Mouse (Mus musculus): ENCODE measurements around the gene Mon1b. TPM values are rescaled to one million over a fixed set of nuclear protein-coding genes. Genes with fewer than 3 reads are reported as not detected.

Gene Mon1b
- 14.9 and 16.4 TPM in 2 replicates for total RNA-seq (2015)
- total RNA-seq (2017), result 19.9 and 22.4 TPM in 2 replicates

DNA sequence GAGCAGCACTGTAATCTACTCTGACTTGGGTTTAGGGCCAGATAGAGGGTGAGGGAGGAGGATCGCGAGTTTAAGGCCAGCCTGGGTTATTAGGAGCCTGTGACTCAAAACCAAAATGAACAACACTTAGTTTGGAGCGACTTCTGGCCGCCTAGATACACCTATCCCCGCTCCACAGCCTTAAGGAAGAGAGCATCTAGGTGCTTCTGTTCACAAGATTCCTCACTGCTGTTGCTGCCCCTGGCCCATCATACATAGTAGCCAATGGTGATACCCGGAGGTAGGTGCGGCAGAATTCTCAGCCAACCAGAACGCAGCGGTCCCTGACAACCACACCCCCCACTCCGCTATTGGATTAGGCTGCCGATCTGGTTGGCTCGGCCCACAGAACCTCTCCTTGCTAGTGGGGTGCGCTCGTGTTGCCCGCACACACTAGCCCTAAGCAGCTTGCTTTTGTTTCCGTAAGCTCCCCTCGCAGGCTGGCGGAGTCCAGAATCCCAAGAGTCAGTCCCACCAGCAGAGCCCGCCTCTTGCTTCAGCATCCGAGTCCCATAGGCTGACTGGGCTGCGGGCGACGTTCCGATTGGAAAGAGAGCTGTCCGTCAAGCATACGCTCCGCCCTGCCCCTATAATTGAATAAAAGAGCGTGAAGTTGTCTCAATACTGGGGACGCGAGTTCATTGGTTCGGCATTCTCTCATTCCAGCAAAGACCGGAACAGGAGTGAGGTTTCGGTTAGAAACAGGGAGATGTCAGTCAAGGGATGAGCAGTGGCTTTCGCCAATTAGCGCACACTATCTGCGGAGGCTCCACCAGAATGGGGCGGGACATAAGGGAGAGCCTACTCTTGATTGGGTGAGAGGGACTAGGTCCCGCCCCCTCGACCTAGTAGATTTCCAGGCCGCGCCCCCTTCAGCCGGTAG is at the start of gene Mon1b:
Gene Mon1b (plus strand): TSS at position 918 of the 922 bp plus-strand sequence.
- ATAC-seq (ENCODE audit: poor library complexity, severe bottlenecking), result peak; percentile 73

DNA sequence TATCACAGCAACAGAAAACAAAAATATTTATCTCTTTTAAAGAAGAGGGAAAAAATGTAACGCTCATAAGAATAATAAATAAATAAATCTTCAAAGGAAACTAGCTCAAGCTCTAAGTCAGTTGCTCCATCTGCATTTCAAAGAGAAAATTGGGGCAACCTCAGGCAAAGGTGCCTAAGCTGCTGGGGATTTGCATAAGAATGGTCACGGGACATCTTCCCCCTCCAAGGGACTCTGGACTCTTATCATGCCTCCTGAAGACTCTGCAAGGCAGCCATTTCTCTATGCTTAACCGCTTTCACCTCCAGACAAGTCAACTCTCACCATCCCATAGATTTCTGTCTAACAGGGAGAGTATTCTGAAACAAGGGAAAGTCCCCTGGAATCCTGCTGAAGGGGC is 37.0 kb upstream of the Mon1b start:
- ATAC-seq (ENCODE audit: poor library complexity, severe bottlenecking), result no peak

DNA sequence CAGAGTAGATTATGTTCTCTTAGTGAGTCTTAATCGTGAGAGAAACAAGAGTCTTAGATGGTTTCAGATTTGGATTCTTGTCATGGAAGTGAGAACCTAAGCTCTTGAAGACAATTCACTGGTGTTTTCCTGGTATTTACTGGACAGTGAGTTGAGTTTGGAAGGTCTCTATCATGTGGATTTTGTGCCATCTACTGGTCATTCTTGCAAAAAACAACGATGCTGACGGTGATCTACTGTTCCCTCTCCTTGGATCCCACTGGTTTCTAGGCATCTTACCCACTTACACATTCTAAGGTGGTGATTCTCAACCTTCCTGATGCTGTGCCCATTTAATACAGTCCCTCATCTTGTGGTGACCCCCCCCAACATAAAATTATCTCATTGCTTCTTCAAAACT is 2.8 kb upstream of the Mon1b start:
- ATAC-seq (ENCODE audit: poor library complexity, severe bottlenecking), result no peak

DNA sequence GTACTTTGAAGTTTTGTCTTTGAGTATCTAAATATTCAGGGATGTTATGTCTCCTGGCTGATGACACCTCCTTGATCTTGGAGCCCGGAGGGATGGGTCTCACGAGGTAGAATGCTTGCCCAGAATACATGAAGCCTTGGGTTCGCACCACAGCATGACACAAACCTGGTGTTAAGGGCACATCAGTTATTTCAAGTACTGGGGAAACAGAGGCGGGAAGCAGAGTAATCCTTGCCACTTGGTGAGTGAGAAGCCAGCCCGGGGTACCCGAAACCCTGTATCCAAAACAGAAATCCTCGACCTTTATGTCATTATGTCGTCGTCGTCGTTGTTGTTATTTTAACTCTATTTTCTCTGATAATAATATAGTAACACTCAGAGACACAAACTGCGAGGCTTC is 1.2 kb upstream of the Mon1b start:
- no peak for ATAC-seq (ENCODE audit: poor library complexity, severe bottlenecking)

DNA sequence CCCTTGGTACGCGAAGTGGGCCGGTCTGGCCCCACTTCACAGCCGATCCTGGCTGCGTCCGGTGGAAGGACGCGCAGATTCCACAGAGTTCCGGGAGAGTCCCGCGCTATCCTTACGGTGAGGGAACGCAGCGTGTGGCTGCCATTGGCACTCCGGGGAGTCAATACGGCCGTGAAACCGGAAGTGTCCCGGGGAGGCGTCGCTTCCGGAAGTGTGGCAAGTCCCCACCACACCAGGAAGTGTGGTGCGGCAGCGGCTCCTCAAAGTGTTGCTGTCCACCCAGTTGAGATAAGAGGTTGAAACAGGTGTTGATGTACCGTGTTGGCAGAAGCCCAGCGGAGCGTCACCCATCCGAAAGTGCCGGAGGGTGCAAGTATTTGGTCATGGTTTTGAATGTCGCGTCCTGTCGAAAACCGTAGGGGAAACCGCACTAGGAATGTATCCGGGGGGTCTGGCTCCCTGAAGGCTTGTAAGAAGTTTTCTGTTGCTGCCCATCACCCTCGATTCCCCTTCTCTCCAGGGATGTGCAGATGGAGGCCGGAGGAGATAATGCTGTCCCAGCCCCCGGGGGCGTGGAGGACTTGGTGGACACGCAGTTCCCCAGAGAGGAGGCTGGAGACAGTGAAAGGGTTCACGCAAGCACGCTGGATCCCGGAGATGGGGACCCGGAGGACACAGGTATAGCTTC is 349 bp downstream of the Mon1b start:
- peak; percentile 65 for ATAC-seq (ENCODE audit: poor library complexity, severe bottlenecking)

DNA sequence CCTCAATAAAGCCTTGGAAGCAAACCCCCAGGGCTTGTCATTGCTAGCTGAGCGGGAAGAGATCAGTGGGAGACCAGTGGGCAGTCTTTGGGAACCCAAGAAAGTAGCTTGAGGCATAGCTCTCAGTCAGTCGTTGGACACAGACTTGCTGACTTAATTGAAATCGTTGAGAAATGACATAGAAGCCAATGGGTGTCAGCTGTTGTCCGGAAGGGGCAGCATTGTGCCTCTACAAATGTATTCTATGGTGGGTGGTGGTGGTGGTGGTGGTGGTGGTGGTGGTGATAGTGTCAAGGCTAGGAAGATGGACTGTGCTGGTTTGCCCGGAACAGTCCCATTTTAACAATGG is 867 bp downstream of the Mon1b start:
- ATAC-seq (ENCODE audit: poor library complexity, severe bottlenecking), result peak; percentile 5; the same call in 1 of the 2 replicates

DNA sequence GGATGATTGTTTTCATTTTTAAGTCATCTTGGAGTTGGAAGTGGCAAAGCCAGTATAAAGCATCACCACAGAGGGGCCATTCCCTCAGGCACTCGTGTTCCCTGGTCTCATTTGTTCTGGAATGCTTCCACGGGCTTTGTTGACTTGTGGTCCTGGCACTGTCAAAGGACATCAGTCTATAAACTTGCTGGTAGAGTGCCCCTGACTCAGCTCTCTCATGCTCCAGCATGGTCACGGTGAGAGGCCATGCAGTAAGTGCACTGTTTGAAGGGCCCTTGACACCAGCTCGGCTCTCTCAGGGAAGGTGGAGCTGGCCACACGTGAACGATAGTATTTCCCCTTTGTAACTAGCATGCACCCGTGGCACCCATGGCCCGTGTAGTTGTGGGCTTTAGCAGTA is 5.0 kb downstream of the Mon1b start:
- no peak for ATAC-seq (ENCODE audit: poor library complexity, severe bottlenecking)

DNA sequence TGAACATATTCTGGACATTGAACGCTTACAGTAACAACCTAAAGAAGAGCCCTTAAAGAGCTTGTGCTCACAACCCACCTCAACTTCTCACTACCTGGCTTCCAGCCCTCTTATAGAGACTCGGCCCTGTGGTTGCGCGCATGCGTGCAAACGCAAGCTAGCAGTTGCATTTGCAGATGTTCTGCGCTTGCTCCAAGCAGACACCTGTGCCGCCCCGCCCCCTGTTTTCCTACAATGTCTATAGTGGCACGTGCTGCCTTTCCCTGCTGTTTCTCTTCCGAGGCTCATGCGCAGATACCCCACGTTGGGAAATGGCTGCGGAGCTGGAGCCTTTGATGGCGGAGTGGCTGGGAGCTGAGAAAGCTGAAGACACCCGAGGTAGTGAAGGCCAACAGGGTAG is 7.5 kb downstream of the Mon1b start, which contains the start of gene Syce1l:
Gene Syce1l (plus strand): TSS at position 288 of the 400 bp plus-strand sequence.
- ATAC-seq (ENCODE audit: poor library complexity, severe bottlenecking), result no peak

DNA sequence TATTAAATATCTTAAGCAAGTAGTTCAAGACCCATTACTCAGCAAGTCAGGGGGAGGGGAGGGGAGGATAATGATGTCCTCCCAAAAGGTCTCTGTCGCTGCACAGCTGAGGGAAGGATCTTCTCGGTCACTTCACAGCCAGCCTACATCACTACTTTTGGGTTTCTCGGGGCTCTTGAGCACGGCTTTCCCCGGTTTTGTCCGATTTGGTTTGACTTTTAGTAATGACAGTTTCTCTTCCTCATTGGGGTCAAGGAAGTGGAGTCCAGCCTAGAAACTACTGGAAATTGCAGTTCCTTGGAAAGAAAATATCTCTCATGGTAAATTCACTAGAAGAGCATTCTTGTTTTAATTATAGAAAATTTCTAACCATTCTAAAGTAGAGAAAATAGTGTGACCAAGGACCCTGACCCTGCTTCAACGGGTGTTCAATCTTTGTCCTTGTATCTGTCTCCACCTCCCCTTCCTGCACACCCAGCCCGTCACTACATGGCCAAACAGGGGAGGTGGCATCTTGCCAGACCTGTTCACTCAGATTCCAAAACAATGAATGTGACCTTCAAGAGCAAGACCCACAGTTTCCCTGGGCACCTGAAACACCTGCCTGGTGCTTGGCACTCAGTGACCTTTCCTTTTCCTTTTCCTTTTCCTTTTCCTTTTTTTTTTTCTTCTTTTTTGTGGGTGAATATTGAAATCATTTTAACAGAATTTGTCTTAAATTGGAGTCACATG is 8.3 kb downstream of the Mon1b start:
- peak; percentile 48; the same call in 1 of the 2 replicates for ATAC-seq (ENCODE audit: poor library complexity, severe bottlenecking)

DNA sequence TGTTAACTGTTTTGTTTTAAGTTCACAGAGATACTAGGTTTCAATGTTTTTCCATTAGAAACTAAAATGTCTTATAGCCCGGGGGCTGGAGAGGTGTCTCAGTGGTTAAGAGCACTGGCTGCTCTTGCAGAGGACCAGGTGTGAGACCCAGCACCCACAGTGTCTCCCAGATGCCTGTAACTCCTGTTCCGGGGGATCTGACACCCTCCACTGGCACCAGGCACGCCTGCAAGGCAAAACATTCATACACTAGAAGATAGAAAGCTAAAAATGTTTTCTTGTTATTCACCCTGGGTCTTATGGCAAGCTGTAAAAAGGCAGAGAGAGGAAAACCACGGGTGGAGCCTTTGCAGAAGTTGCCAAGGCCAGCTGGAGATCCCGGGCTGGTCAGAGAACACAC is 9.8 kb downstream of the Mon1b start:
- no peak for ATAC-seq (ENCODE audit: poor library complexity, severe bottlenecking)

DNA sequence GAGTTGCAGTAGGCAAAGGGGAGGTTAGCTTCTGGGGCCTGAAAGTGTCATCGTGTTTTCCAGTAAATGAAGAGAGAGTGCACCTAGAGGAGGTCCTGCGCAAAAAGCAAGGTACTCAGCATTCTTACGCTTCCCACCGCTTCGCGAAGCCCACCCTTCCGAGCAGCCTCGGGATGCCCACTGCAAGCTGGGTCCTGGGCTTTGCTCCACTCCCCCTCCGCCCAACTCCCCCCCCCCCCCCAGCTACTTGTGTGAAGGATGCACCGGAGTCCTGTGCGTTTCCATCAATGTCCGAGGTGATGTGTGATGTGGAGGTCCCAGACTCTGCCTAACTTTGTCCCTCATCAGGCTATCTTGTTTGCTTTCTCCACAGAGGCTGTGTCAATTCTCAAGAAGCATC is 17.1 kb downstream of the Mon1b start:
- ATAC-seq (ENCODE audit: poor library complexity, severe bottlenecking), result no peak

DNA sequence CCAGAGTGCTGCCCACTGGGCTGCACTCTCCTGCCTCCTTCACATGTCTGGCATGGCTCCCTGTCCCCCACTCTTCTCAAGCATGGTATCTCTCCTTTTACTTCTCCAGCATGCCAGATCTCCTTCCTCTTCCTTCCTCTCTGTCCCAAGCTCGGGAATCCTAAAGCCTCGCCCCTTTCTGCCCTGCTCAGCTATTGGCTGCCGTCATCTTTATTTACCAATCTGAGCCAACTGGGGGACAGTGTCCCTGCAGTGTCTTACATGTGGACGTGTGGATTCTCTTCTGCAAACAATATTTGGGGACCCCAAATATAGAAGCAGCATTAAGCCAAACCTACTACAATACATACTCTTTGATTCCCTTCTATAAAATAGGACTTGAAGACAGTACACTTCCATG is 17.8 kb downstream of the Mon1b start:
- ATAC-seq (ENCODE audit: poor library complexity, severe bottlenecking), result no peak

DNA sequence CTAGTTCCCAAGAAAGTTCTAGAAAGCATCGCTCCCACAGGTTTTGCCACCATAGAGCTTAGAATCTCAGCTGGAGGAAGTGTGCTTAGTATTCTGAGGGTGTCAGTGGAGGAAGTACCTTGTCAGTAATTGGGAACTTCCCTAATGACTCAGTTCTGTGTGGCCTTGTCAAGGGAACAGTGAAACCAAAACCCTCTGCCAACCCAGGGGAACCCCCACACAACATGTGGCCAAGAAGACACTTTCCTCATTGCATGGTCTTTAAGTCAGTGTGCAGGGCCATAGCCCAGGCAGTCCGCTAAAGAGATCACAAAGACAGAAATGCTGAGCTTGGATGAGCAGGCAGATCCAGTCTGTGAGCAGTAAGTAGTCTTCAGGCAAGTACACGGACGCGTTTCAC is 20.8 kb downstream of the Mon1b start:
- peak; percentile 97 for ATAC-seq (ENCODE audit: poor library complexity, severe bottlenecking)

DNA sequence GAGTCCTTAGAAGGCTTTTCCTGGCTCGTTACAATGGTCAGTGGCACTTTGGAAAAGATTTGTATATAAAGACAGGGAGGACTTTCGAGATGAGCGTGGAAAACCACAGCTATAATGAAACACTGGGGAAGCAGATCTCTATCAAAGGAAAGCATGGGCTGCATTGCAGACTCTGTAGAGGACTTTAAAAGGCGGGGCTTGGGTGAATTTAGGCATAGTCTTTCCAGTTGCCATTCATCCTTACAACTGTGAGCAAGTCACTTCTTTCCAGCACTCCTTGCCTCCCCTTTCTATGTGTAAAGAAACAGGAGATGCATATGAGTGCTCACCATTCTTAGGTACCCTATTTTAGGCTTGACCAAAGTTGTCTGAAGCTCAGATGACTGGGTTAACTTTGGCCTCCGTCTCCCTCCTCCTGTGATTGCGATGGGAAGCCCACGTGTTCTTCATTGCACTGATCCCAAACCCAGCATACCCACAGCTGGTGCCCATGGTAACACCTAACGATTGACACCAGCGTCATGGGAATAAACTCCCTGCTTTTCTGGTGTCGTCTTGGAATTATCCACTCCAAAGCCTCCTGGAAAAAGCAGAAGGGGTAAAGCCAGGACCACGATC is 21.4 kb downstream of the Mon1b start:
- ATAC-seq (ENCODE audit: poor library complexity, severe bottlenecking), result no peak

DNA sequence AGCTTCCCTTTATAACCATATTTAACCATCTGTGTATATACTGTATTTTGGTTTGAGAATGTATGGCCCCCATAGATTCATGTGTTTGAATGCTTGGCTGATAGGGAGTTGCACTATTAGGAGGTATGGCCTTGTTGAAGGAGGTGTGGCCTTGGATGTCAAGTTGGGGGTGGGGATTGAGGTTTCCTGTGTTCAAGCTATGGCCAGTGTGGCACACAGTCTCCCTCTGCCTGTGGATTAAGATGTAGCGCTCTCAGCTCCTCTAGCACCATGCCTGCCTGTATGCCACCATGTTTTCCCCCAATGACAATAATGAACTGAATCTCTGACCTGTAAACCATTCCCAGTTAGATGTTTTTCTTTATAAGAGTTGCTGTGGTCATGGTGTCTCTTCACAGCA is 24.7 kb downstream of the Mon1b start:
- ATAC-seq (ENCODE audit: poor library complexity, severe bottlenecking), result 0 out of 2 replicates have a peak, but pooled peaks have one; percentile 23

DNA sequence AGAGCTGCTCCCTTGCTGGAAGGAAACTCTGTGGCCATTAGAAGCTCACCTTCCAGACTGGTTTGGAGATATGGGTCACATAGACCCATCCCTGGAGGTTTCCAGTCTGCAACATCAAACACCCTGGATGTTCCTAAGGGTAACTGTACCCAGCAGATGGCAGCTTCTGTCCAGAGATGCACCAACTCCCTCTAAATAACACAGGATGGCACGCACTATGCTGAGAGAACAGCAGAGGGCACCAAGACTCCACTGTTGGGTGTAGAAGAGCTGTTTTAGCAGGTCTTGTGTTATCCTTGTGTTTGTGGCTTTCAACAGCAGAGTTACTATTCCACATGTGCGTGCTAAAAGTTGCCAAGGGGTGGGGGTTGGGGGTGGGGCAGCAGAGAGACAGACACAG is 29.2 kb downstream of the Mon1b start:
- peak; percentile 88 for ATAC-seq (ENCODE audit: poor library complexity, severe bottlenecking)

DNA sequence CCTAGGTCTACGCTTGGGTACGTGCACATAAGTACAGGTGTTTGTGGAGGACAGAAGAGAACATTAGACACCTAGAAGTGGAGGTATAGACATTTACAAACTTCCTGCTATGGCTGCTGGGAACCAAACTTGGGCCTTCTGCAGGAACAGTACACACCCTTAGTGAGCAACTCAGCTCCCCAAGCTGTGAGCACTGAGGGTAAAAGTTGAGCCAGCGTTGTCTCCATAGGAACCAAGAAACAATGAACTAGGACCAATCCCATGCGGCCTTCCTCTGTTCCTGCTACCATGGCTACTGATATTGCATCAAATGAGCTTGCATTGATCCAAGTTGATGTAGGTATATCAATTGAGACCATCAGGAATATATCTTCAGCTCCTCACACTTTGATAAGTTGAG is 29.6 kb downstream of the Mon1b start:
- no peak for ATAC-seq (ENCODE audit: poor library complexity, severe bottlenecking)

DNA sequence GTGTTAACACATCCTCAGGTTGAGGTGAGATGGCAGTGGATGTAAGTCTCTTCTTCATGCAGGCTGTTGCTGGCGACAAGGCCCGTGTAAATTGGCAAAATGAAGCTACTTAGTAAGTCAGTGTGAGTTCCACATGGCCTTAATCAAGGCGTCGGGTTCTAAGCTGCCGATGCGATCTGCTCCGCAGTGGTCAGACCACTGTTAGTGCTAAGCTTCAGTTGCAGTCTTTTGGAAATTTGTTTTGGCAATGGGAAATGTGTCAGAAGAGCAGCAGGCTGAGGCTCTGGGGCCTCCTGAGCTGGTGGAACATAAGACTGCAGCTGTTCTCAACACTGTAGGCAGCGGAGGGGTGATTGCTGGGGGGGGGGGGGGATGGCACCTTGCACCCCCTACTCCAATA is 30.6 kb downstream of the Mon1b start:
- ATAC-seq (ENCODE audit: poor library complexity, severe bottlenecking), result no peak

DNA sequence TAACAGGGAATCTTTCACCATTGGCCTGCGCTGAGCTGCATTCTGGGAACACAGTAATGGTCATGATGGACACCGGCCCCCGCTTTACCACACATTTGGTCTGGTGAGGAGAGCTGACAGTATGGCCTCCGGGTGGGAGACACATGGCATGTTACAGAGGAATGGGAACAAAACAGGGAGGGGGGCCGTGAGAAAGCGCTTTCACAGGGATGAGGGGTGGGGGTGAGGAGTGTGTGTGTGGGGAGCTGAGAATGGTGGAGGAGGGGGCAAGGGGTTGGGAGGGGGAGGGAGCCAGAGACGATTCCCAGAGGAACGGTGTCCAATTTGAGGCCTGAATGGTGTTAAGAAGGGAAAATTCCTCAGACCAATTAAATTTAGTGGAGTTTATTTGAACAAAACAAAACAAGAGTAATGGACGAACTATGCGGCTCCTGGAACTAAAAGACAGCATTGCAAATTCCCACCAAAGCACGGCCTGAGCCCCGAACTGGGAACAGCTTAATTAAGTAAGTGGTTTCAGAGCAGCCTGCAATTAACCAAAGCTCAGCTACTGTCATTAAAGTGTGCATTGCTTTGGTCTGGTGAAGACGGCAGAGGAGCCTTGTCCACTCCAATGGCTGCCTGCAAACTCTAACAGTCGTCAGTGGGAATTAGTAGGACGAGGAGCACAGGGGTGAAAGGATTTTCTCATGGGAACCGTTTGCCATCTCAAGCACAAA is 31.5 kb downstream of the Mon1b start:
- no peak for ATAC-seq (ENCODE audit: poor library complexity, severe bottlenecking)

DNA sequence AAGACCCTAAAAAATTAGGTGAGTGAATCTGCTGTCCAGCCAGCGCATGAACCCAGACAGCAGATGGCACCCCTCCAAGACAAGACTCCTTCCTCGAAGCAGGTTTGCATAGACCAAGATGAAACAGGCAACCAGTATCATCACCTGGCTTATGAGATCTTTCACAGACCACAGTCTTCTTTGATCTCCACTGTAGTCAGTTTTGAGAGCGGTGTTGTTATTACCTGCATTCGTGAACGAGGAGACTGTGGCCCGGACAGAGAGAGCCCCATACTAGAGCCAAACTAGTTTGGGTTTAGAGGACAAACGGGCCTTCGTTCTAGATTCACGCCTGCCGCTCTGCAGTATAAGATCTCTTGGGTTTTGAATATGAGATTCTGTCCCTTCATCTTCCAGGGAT is 34.5 kb downstream of the Mon1b start:
- ATAC-seq (ENCODE audit: poor library complexity, severe bottlenecking), result no peak

Data from megakaryocyte, adult 5-6 weeks (primary cell).